Mouse (Mus musculus) liver, embryonic 11.5 days (tissue): Measurements from ENCODE around the gene Plk2. TPM values are rescaled to one million over a fixed set of nuclear protein-coding genes. Genes with fewer than 3 reads are reported as not detected.
A peak's percentile ranks its signal among the peaks of the same experiment; 100 is the strongest.

Source experiments
- ATAC-seq: fragments of 200-750 bp; cut with Nextera tagmentation; replicated peaks from 2 replicates; pipeline ENCODE4 v1.8.0; 2017; ENCODE audit warnings: moderate number of reproducible peaks, mild to moderate bottlenecking, moderate TSS enrichment, moderate library complexity; ENCODE audit not compliant: low FRiP score
- DNase-seq: peaks from one replicate; pipeline ENCODE4 v3.0.0-alpha.2; 2017; ENCODE audit warnings: low spot score
- H3K27ac ChIP-seq: fragments of 300-500 bp; sonication (generic); 2 replicates; pipeline ENCODE4 v1.5.1; 2014; ENCODE audit warnings: mild to moderate bottlenecking, low read depth, low read length, control low read depth
- H3K27me3 ChIP-seq: fragments of 300-500 bp; sonication (generic); replicated peaks from 2 replicates; pipeline ENCODE4 v1.6.1; 2014; ENCODE audit warnings: low read length, mixed read lengths; ENCODE audit not compliant: control insufficient read depth, insufficient read depth
- H3K36me3 ChIP-seq: fragments of 300-500 bp; sonication (generic); 2 replicates; pipeline ENCODE4 v1.6.1; 2014; ENCODE audit warnings: mild to moderate bottlenecking, low read length, moderate library complexity, mixed read lengths; ENCODE audit not compliant: control insufficient read depth, insufficient read depth
- H3K4me1 ChIP-seq: fragments of 300-500 bp; sonication (generic); replicated peaks from 2 replicates; pipeline ENCODE4 v1.6.1; 2014; ENCODE audit warnings: low read length, mixed read lengths; ENCODE audit not compliant: control insufficient read depth, insufficient read depth
- H3K4me2 ChIP-seq: fragments of 300-500 bp; sonication (generic); 2 replicates; pipeline ENCODE4 v1.6.1; 2014; ENCODE audit warnings: mild to moderate bottlenecking, control low read depth, moderate library complexity
- H3K4me3 ChIP-seq: fragments of 300-500 bp; sonication (generic); 2 replicates; pipeline ENCODE4 v1.5.1; 2014; ENCODE audit warnings: low read depth, low read length, control low read depth
- H3K9ac ChIP-seq: fragments of 300-500 bp; sonication (generic); 2 replicates; pipeline ENCODE4 v1.6.1; 2014; ENCODE audit warnings: low read depth, low read length, control low read depth
- H3K9me3 ChIP-seq: fragments of 300-500 bp; sonication (generic); 2 replicates; pipeline ENCODE4 v1.6.1; 2016; ENCODE audit warnings: low read length, inconsistent platforms, mixed read lengths; ENCODE audit not compliant: control insufficient read depth
- WGBS: fragments of 180-500 bp; shearing (Covaris S2); extraction: QIAGEN DNeasy Blood & Tissue Kit; methylation state at CpG from one replicate; pipeline ENCODE4 v1.1.7; 2014; 5-methylcytosine and 5-hydroxymethylcytosine counted together
- polyA plus RNA-seq: library from polyadenylated mRNA; unstranded; fragments of >200 nt; fragmentation: Nextera tagmentation; extraction: Ambion mirVana; gene quantifications from 2 replicates; pipeline ENCODE4 v1.2.1, GENCODE M21; 2014

Gene Plk2
- polyA plus RNA-seq, 1 experiment from 2014 or later: 35.6 TPM

DNA sequence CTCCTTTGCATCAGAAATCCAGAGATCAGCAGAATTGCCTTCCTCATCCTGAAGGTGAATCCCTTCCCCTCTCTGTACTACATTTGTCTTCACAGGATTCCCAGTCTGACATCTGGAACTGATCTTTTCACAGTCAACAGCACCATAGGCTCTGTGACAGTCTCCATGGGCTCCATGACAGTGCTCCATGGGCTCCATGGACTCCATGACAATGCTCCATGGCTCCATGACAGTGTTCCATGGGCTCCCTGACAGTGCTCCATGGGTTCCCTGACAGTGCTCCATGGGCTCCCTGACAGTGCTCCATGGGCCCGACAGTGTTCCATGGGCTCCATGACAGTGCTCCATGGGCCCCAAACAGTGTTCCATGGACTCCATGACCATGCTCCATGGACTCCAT, 25.2 kb upstream of the Plk2 start:
- H3K27ac ChIP-seq: no peak overlapping the region
- no peaks in the 10 kb centered on the region for H3K27me3 ChIP-seq
- ATAC-seq (no peak), DNase-seq (no peak)
- H3K9ac ChIP-seq: no peak overlapping the region
- 95% methylated on average over 1 of the region's 1 CpGs for WGBS
- H3K4me2 ChIP-seq: no peak overlapping the region
- H3K9me3 ChIP-seq: no peaks in the 10 kb centered on the region
- H3K4me1 ChIP-seq: no peaks in the 10 kb centered on the region
- H3K4me3 ChIP-seq: no peak overlapping the region
- no peaks in the 10 kb centered on the region for H3K36me3 ChIP-seq

DNA sequence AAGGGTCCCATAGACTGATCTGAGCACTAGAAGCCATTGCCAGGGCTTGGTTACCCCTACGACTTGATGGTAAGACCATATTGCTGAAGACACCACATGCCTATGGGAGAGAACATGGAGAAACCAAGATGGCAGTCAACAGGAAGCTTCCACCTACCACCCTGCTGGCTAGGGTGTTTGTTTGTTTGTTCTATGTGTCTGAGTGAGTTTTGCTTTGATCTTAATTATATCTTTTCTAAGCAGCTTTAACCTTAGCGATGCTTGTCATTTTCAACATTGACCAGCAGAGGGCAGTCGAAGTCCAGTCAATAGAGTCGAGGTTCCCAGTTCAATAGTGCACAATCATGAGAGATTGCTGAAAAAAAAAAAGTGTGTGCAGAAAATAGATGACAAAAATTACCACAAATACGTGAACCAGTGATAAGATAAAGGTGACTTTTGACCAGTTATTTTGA, 12.4 kb upstream of the Plk2 start:
- Histone ChIP-seq H3K9ac (no peak overlapping the region), H3K4me2 (no peak overlapping the region), H3K9me3 (no peaks in the 10 kb centered on the region), H3K36me3 (no peaks in the 10 kb centered on the region), H3K4me1 (no peaks in the 10 kb centered on the region), H3K27ac (no peak overlapping the region), H3K4me3 (no peak overlapping the region), H3K27me3 (no peaks in the 10 kb centered on the region)
- 21% methylated on average over 5 of the region's 5 CpGs for WGBS
- ATAC-seq (no peak), DNase-seq (no peak)

DNA sequence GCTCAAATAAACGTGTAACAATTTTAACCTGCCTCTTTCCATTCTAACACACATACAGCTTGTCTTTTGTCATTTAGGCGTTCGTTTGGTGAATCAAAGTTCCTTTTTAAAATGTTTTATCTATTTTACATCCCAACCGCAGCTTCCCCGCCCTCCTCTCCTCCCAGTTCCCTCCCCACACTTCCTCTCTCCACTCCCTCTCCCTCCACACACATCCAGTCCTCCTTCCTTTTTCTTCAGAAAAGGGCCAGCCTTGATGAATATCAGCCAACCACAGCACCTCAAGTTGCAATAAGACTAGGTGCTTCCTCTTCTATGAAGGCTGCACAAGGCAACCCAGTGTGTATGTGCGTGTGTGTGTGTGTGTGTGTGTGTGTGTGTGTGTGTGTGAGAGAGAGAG, 10.3 kb upstream of the Plk2 start:
- ATAC-seq (no peak), DNase-seq (no peak)
- H3K9ac ChIP-seq: no peak overlapping the region
- H3K36me3 ChIP-seq: no peaks in the 10 kb centered on the region
- H3K9me3 ChIP-seq: no peaks in the 10 kb centered on the region
- no peak overlapping the region for H3K27ac ChIP-seq
- no peak overlapping the region for H3K4me2 ChIP-seq
- no peaks in the 10 kb centered on the region for H3K27me3 ChIP-seq
- no peaks in the 10 kb centered on the region for H3K4me1 ChIP-seq
- H3K4me3 ChIP-seq: no peak overlapping the region
- 41% methylated on average over 6 of the region's 6 CpGs for WGBS

DNA sequence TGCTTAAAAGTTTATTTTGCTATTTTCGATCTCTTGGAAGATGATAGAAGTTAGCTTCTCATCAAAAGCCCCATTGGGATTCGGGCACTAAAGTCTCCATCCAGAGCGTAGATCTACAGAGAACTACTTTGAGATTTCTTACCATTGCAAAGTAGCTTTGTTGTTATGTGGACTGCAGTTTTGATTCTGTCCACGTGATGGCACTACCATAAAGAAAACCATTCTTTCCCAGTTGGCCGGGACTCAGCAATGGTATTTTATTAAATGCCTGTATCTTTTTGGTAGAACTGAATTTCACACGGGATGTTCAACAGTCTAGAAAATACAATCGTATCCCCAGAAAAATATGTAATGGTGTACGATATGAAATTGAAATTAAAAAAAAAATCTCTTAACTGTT, 2.6 kb upstream of the Plk2 start:
- Histone ChIP-seq H3K27me3 (peaks cover 10% of the 10 kb centered on the region), H3K36me3 (no peaks in the 10 kb centered on the region), H3K9ac (no peak overlapping the region), H3K4me3 (no peak overlapping the region), H3K4me1 (no peaks in the 10 kb centered on the region), H3K27ac (no peak overlapping the region), H3K9me3 (no peaks in the 10 kb centered on the region), H3K4me2 (no peak overlapping the region)
- ATAC-seq (no peak), DNase-seq (no peak)
- WGBS: 16% methylated on average over 8 of the region's 8 CpGs

DNA sequence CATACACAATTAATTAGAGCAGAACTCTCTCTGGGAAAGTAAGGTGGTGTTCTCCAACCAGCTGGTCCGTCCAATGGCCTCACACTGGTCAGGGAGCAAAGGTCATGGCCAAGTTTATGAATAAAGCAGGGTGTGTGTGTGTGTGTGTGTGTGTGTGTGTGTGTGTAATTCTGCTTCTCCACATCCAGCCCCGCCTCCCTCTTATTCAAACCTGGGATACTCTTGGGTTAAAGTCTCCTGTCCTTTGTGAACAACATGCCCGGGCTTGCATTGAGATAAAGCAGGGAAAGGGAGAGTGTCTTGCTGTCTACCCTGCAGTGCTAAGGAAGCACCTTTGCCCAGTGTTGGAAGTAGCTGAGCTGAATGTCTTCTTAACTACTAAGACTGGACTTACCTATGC, 2.2 kb upstream of the Plk2 start:
- H3K4me1 ChIP-seq: no peaks in the 10 kb centered on the region
- H3K4me2 ChIP-seq: no peak overlapping the region
- peaks cover 10% of the 10 kb centered on the region for H3K27me3 ChIP-seq
- H3K9ac ChIP-seq: no peak overlapping the region
- ATAC-seq (no peak), DNase-seq (no peak)
- no peaks in the 10 kb centered on the region for H3K9me3 ChIP-seq
- 43% methylated on average over 3 of the region's 3 CpGs for WGBS
- H3K36me3 ChIP-seq: no peaks in the 10 kb centered on the region
- H3K27ac ChIP-seq: no peak overlapping the region
- no peak overlapping the region for H3K4me3 ChIP-seq

DNA sequence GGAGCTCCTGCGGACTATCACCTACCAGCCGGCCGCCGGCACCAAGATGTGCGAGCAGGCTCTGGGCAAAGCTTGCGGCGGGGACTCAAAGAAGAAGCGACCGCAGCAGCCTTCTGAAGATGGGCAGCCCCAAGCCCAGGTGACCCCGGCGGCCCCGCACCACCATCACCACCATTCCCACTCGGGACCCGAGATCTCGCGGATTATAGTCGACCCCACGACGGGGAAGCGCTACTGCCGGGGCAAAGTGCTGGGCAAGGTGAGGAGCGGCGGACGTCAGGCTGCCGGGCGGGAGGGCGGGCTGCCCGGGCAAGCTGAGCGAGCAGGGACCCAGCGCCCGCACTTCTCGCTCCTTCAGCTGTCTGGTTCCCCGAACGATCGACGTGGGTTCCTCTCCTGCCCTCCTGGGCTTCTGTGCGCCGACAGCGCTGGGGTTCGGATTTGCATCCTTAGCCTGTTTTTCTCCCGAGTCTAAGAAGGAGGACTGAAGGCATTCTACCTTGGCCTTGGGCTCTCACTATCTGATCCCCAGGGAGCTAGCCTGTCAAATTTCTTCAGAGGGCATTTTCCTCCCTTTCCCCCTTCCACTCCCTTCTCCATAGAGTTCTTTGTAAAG, 441 bp downstream of the Plk2 start:
- peaks cover 10% of the 10 kb centered on the region for H3K27me3 ChIP-seq
- H3K4me3 ChIP-seq: peak overlapping the region; percentile 63
- ATAC-seq (peak; percentile 29), DNase-seq (no peak)
- peaks cover 14% of the 10 kb centered on the region; the same call in 1 of the 2 replicates for H3K36me3 ChIP-seq
- H3K27ac ChIP-seq: 0 out of 2 replicates have a peak overlapping the region, but pooled peaks have one; percentile 13
- no peaks in the 10 kb centered on the region; the same call in 1 of the 2 replicates for H3K4me1 ChIP-seq
- no peaks in the 10 kb centered on the region for H3K9me3 ChIP-seq
- WGBS: under 1% methylated on average over 41 of the region's 41 CpGs
- peak overlapping the region; percentile 96 for H3K4me2 ChIP-seq
- H3K9ac ChIP-seq: peak overlapping the region; percentile 64

DNA sequence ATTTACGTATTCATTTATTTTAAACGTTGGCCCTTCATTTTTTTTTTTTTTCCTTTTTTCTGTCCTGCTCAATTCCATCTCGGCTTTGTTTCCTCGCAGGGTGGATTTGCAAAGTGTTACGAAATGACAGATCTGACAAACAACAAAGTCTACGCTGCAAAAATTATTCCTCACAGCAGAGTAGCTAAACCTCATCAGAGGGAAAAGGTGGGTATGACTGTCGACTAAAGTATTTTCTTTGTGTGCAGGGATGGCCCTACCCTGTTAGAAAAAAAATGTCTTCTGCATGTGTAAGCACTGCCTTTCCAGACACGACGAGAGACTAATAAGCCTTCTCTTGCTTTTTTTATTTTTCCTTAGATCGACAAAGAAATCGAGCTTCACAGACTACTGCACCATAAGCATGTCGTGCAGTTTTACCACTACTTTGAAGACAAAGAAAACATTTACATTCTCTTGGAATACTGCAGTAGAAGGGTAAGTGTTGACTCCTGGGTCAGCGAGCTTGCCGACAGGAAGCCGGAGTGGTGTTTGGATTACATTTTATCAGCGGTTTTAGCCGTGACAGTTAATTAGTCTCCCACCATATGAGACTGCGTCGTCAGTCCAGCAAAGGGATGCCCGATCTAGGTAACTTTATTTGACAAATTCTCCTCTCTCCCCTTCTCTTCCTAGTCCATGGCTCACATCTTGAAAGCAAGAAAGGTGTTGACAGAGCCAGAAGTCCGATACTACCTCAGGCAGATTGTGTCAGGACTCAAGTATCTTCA, 1.3 kb downstream of the Plk2 start:
- Histone ChIP-seq H3K4me2 (peak overlapping the region; percentile 96), H3K9ac (peak overlapping the region; percentile 64; the same call in 1 of the 2 replicates), H3K9me3 (no peaks in the 10 kb centered on the region), H3K36me3 (peaks cover 17% of the 10 kb centered on the region; the same call in 1 of the 2 replicates), H3K4me1 (no peaks in the 10 kb centered on the region; the same call in 1 of the 2 replicates), H3K27ac (no peak overlapping the region), H3K4me3 (peak overlapping the region; percentile 63), H3K27me3 (peaks cover 10% of the 10 kb centered on the region)
- no peak for DNase-seq
- 9% methylated on average over 21 of the region's 21 CpGs for WGBS
- ATAC-seq: no peak

DNA sequence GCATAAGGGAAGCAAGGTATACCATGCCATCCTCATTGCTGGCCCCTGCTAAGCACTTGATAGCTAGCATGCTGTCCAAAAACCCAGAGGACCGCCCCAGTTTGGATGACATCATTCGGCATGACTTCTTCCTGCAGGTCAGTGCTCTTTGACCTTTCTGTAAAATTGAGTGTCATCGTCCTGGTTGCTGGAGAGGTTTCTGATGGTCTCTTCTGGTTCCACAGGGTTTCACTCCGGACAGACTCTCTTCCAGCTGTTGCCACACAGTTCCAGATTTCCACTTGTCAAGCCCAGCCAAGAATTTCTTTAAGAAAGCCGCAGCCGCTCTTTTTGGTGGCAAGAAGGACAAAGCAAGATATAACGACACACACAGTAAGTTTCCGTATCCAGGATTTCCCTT, 2.9 kb downstream of the Plk2 start:
- peaks cover 10% of the 10 kb centered on the region for H3K27me3 ChIP-seq
- peaks cover 17% of the 10 kb centered on the region; the same call in 1 of the 2 replicates for H3K36me3 ChIP-seq
- H3K27ac ChIP-seq: no peak overlapping the region
- WGBS: 84% methylated on average over 8 of the region's 8 CpGs
- H3K4me2 ChIP-seq: peak overlapping the region; percentile 3; the same call in 1 of the 2 replicates
- H3K4me1 ChIP-seq: no peaks in the 10 kb centered on the region; the same call in 1 of the 2 replicates
- no peak for DNase-seq
- H3K9ac ChIP-seq: no peak overlapping the region
- ATAC-seq: no peak
- H3K4me3 ChIP-seq: no peak overlapping the region; the same call in 1 of the 2 replicates
- H3K9me3 ChIP-seq: no peaks in the 10 kb centered on the region
